Mouse (Mus musculus) thymus, adult 18-20 months (tissue): ENCODE measurements at regions not wholly inside any gene's neighbourhood (a gene's known extent, or its start where the extent isn't known, plus 50 kb on each side); places are given as distances from the start of the nearest gene placed in this dataset.

Experiments used
- DNase-seq, 2 experiments: peaks; one replicate each; pipeline ENCODE4 v3.0.0; 2022; ENCODE audit warnings: mixed read lengths in 2 of 2

DNA sequence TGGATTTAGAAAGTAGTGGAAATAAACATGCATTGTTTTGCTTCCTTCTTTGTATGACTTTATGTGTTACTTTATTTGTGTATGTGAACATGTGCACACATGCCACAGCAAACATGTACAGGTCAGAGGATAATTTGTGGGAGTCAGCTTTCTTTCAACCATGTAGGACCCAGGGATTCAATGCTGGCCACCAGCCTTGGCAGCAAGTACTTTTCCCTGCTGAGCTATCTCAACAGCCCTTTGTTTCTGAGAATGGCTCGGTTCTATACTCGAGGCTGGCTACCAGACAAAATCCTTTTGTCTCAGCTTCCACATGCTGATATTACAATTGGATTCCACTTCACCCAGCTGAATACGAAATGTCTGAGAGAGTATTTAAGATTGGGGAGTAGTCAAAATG is 349.9 kb downstream of the Zfp619 start:
- DNase-seq, result no peak

DNA sequence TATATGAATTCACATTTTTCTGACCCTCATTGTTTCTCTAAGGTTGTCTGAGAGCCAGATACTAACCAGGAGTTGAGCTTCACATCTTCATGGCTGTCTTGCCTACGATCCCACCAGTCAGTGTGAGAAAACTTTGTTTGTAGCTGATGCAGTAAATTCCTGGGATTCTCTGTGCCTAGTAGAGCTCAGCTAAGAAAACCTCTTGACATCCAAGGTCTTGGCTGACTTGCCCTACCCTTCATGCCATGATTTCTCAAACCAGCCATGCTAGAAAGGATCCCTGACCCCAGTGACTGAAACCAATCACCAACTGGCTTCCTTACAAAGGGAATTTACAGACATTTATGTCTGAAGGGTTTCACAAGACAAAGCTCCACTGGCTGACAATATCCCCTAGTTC is 364.5 kb downstream of the Zfp619 start:
- no peak for DNase-seq

DNA sequence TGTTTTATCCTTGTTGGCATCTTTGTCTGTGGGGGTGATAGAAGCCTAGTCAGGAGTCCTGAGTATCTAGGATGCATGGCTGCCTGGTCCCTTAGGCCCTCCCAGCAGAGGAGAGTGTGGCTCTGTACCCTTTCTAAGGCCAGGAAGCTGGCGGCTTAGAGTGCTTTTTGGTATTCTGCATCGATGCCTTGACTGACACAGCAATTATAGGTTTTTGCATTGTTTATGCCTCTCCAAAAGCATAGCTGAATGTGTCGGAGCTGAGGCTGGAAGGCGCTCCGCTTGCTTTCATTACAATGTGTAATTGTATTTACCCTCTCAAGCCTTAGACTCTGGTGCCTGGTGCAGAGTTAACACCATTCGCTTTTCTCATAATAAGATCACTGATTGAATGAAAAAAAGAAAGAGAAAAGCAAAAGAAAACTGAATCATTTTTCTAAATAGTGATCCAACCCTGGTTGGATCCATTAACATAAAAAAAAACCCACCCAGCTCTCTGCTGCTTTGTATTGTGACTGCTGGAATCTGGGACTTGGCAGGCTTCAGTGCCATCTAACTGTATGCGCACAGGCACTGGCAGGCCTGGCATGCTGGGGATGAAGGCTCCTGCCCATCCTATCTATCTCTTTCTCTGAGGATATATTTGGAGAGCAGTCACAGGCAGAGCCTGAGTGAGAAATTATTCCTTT is 376.8 kb downstream of the Zfp619 start:
- DNase-seq, result no peak

DNA sequence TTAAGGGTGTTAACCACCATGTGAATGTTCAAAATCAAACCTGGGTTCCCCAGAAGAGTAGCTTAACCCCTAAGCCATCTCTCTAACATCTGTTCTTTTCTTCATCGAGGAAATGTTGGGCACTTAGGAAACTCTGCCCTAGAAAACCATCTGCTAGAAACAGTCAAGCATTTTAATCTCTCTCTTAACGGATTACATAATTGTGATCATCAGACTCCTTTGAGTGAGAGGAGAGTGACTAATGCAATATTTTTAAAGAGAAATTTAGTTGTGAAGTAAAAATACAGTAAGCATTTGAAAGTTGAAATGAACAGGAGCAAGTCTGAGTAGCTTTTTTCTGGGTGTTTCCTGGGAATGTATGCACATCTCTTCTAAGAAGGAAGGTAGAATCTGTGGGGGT is 379.4 kb downstream of the Zfp619 start:
- DNase-seq, result no peak

DNA sequence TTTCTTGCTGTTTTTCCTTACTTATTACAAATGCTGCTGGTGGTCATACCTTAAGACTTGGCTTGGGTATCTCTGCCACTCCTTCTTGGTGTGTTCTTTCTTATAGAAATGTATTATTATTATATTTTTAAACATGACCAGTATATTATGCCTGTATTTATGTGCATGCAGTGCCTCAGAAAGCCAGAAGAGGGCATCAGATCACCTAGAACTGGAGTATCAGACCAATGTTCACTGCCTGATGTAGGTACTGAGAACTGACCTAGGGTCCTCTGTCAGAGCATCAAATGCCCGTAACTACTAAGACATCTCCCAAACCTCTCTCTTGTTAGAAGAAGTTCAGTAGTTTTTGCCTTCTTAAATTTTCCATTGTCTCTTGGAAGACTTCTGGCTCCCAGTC is 380.7 kb downstream of the Zfp619 start:
- DNase-seq, result no peak

DNA sequence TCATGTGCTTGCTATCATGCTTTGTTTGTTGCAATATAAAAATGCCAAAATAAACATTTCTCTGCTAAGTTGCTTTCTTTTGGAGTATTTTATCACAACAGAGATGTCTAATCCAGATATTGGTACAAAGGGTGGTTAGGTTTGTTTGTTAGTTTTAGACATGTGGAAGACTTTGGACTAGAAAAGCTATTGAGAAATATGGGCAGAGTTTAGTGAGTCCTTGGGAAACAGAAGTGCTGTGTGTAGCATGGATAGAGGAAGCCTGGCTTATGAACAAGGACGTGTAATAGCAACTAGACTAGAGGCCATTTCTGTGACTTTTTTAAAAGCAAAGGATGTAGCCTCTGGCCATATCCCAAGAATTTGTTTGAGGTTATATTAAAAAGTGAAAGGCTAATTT is 416.4 kb downstream of the Zfp619 start:
- DNase-seq, result no peak

DNA sequence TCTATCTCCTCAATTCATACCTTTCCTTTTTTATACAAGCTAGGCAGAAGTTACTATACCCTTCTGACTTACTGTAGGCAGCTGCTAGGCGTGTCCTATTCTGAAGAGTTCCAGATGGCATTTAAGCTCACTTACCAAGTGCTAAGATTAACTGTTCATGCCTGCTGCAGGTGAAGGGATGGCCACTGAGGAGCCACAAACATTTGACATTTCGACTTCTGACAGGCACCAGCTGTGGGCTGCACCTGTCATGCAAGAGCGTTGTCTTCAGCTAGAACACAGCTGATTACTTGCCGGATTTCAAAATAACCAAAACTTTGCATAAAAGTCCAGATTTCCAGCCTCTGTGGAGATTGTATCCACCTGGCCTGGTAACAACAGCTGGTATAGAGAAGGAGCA is 419.7 kb downstream of the Zfp619 start:
- DNase-seq, result no peak

DNA sequence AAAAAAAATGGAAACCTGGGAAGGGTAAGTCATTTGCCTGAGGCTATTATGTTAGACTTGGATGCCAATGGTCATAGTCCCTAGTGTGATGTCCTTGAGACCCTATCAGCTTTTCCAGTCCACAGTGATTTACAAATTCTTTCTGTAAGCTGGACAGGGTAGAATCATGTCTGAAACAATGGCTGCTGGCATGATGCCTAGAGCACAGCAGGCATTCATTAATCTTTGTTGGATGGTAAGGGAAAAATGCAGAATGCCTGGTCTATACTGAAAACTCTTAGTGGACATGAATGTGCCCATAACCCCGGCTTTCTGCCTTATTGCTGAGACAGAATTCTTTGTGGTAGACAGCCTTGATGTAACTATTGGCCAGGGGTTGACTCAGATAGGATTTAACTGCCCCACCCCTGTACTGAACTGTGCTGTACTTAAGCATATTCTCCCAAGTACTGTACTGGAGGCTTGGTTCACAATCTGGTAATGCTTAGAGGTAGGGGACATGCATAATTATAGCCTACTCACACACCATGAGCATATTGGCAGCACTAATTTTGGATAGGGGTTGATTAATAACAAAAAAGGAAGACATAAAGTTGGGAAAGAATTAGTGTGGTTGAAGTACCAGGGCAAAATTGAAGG is 424.8 kb downstream of the Zfp619 start:
- no peak for DNase-seq

DNA sequence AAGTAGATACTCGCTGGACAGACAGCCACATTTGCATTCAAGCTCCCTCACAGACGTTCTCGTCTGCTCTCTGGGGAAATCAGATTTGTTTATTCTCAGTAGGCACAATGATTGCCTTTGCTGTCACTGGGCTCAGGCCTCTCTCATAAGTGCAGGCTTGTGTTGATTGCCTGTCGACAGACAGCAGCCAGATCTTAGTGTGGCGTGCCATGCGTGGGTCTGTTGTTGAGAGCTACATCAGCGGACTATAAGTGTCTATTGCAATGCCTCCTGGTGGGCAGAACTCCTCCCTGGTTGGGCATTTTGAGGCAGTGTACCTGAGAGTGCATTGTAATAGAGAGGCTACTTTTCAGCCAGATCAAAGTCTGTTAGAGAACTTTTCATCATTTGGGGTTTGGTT is 436.5 kb downstream of the Zfp619 start:
- DNase-seq, result no peak

DNA sequence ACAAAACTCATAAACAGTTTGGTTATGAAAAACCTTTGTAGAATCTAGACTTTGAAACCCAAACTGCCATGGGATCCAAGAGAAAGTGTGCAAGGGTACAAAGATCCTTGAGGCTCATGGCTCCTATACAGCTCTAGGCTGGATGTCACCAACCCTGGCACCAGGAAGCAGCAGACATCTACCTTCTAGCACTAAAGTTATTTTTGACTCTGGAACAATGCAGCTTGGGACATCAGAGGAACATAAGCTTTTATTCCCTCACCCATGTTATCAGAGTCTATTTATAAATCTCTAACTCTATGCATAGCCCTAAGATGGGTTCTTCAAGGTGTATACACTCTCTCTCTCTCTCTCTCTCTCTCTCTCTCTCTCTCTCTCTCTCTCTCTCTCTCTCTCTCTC is 437.4 kb downstream of the Zfp619 start:
- DNase-seq, result no peak

DNA sequence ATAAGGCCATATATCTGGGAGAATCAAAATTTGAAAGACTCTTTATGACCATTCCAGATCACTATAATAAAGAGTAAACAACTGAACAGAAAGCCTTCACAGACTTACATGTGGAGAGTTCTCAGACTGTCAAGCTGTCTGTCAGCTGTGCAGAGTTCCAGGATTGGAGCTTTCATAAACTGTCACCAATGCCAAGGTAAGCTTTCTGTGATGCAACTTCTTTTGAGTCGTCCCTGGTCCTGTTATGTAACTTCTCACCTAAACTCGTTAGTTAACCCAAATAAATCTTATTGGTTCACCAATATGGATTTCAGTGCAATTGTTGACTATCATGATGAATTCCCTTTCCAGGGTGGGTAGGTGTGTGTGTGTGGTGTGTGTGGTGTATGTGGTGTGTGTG is 460.6 kb downstream of the Zfp619 start:
- no peak for DNase-seq

DNA sequence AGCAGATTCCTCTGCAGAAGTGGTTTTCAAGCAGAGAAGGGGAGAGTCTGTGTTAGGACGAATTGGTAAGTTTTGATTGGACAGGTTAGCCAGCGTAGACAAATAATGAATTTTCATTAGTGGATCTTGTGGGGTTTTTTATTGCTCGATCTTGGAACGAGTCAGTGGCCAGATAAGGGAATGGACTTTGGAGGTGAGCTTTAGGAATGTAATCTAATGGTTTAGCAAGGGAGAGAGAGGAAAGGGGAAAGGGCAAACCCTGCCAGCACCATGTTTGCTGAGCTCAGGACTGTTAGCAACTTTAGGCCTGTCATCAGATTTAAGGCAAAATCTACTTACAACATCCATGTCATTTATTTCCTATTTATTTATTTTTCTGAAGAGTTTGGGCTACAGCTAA is 464.1 kb downstream of the Zfp619 start:
- DNase-seq, result no peak
